Mouse (Mus musculus) C2C12 (cell line): ENCODE results near the gene Kpna3.

Source experiments
- CEBPB ChIP-seq: IDR thresholded peaks from one replicate; pipeline ENCODE4 v1.6.1; 2011; ENCODE audit warnings: low read depth, mild to moderate bottlenecking, control low read depth, moderate library complexity
- CTCF ChIP-seq: IDR thresholded peaks from one replicate; pipeline ENCODE4 v1.5.1; 2011; ENCODE audit not compliant: control insufficient read depth, insufficient read depth, insufficient read length
- MYOG ChIP-seq: IDR thresholded peaks from one replicate; pipeline ENCODE4 v1.6.1; 2011; ENCODE audit not compliant: control insufficient read depth, insufficient read length; ENCODE audit errors: extremely low read depth

- TF ChIP-seq CTCF = no peak
- TF ChIP-seq CEBPB = no peak
- TF ChIP-seq MYOG = no peak
Measured at GRCm38 (mm10) chr14:61364656-61365055, 75.0 kb downstream of the Kpna3 start.
